Mouse (Mus musculus) ES-E14 (cell line): ENCODE measurements around the gene Psmg4.

Source experiments
- MAFK ChIP-seq: IDR thresholded peaks from 2 replicates; pipeline ENCODE4 v1.6.1; 2014; ENCODE audit warnings: mild to moderate bottlenecking, low read depth, low read length, inconsistent platforms; ENCODE audit not compliant: insufficient read depth
- ZC3H11A ChIP-seq: IDR thresholded peaks from 2 replicates; pipeline ENCODE4 v1.6.1; 2012; ENCODE audit warnings: low read depth, mild to moderate bottlenecking, inconsistent platforms, low read length, borderline replicate concordance
- ZNF384 ChIP-seq: IDR thresholded peaks from 2 replicates; pipeline ENCODE4 v1.6.1; 2012; ENCODE audit warnings: low read depth, low read length, inconsistent platforms

DNA sequence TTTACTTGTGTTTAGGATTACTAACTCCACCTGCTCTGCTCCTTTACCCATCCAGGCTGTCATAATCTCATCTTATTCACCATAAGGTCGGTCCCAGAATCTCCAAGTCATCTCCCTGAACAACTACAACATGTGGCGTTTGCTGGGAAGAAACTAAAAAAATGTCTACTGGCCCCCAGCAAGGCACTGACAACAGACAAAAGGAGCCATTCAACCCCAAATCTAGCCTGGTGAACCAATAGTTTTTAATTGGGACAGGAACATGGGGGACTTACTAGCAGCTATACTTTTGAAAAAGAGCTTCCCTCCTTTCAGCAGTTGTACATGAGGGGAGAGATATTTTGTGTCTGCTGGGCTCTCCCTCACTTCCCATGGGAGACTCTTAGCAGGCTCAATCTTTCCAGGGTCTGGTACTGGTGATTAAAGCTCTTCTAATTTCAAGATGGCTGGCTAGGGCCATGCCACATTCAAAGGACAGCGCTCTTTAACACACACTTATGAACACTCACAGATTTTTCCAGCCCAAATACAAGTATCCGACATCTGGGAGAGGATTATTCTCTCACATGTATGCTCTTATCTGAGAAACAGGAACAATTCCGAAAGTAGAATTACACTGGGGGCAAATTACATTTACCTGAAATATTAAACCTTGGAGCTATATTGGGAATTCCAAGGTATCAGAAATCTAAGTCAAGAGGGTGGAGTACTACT, 13.1 kb upstream of the Psmg4 start:
- TF ChIP-seq ZC3H11A: no peak
- no peak for TF ChIP-seq ZNF384
- TF ChIP-seq MAFK: no peak
